Mouse (Mus musculus): Measurements from ENCODE around the gene Fxyd7. TPM values are rescaled to one million over a fixed set of nuclear protein-coding genes. Genes with fewer than 3 reads are reported as not detected.

Gene Fxyd7
- polyA plus RNA-seq, 1 experiment = not detected

GRCm38 (mm10) chr7:31028609-31029008 lies 22.7 kb downstream of the Fxyd7 start:
- no peak overlapping the region for H3K27ac ChIP-seq (ENCODE audit: insufficient read depth, low read length)
- H3K4me1 ChIP-seq (ENCODE audit: control insufficient read depth, insufficient read depth, low read length) = no peaks in the 10 kb centered on the region
- no peaks in the 10 kb centered on the region for H3K9me3 ChIP-seq (replicated peaks; ENCODE audit: control insufficient read depth, insufficient read depth, low read length, poor library complexity, severe bottlenecking)
- H3K4me3 ChIP-seq (ENCODE audit: low read depth, low read length) = 0 out of 2 replicates have a peak overlapping the region, but pooled peaks have one; percentile 34
- TF ChIP-seq POLR2A (IDR thresholded peaks at IDR 0.05; ENCODE audit: insufficient read depth, low read length) (no peak), CTCF (IDR thresholded peaks at IDR 0.05; ENCODE audit: low read depth, low read length) (no peak), EP300 (IDR thresholded peaks at IDR 0.05; ENCODE audit: insufficient read depth, low read depth, low read length) (no peak)
- H3K27me3 ChIP-seq (ENCODE audit: control insufficient read depth, insufficient read depth, low read length, poor library complexity, severe bottlenecking) = no peaks in the 10 kb centered on the region
- H3K36me3 ChIP-seq (ENCODE audit: control insufficient read depth, insufficient read depth, low read length, poor library complexity, severe bottlenecking) = no peaks in the 10 kb centered on the region
- H3K9ac ChIP-seq (ENCODE audit: low read depth, poor library complexity, severe bottlenecking) = no peak overlapping the region

DNA sequence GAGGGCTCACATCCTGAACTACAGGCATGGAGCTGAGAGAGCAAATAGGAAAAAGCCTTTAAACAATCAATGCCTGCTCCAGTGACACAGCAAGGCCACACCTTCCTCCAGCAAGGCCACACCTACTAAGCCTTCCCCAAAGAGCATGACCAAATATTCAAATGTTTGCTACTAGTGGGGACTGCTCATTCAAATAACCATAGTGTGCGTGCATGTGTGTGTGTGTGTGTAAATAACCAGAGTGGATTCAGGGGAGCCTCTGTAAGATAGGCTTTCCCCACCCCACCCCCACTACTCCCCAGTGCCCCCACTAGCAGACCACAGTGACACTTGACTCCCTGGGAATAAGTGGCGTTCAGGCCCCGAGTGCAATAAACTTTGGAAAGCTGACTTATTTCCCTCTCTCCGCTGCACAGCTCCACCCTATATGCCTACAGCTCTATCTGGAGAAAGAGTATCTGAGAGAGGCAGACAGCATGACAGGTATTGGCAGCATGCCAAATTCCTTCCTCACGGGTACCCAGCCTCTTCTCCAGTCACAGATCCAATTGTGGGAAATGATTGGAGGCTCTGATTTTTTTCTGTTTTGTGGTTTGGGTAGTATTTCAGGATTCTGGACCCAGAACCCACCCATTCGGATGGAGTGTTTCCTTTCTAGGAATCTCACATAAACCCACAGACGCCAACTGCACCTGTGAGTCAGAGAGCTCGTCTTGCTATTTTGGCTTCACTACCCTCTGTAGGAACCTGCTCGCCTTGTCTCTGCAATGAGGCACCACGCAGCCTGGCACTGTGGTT lies 34.0 kb downstream of the Fxyd7 start:
- H3K4me1 ChIP-seq (ENCODE audit: control insufficient read depth, insufficient read depth, low read length) = no peaks in the 10 kb centered on the region

DNA sequence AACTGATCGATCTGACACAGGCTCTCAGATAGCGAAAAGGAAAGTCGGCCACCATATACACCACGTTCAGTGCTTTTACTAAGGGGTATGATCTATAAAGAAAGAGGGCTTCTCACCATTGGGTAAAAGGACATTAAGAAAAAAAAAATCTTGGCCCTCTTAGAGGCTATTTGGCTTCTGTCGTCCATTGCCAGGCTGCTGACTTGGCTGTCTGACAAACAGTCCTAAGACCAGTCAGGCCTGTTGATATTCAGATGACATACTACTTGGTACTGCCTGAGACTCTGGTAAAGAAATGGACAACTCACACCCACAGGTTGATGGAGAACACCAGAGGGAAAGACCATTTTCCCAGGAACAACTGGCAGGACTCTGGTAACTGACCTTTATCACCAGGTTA lies 38.3 kb downstream of the Fxyd7 start:
- Histone ChIP-seq H3K9ac (ENCODE audit: low read depth, poor library complexity, severe bottlenecking) (no peak overlapping the region), H3K9me3 (replicated peaks; ENCODE audit: control insufficient read depth, insufficient read depth, low read length, poor library complexity, severe bottlenecking) (no peaks in the 10 kb centered on the region)
- TF ChIP-seq POLR2A (IDR thresholded peaks at IDR 0.05; ENCODE audit: insufficient read depth, low read length) (no peak), EP300 (IDR thresholded peaks at IDR 0.05; ENCODE audit: insufficient read depth, low read depth, low read length) (no peak), CTCF (IDR thresholded peaks at IDR 0.05; ENCODE audit: low read depth, low read length) (no peak)

More for the DNA sequence above, 34.0 kb downstream of the Fxyd7 start:
- TF ChIP-seq POLR2A (IDR thresholded peaks at IDR 0.05; ENCODE audit: insufficient read depth, low read length) = no peak
- no peak for TF ChIP-seq EP300 (IDR thresholded peaks at IDR 0.05; ENCODE audit: insufficient read depth, low read depth, low read length)
- TF ChIP-seq CTCF (IDR thresholded peaks at IDR 0.05; ENCODE audit: low read depth, low read length) = no peak
- Histone ChIP-seq H3K9me3 (replicated peaks; ENCODE audit: control insufficient read depth, insufficient read depth, low read length, poor library complexity, severe bottlenecking) (no peaks in the 10 kb centered on the region; the same call in 1 of the 2 replicates), H3K4me3 (ENCODE audit: low read depth, low read length) (no peak overlapping the region), H3K36me3 (ENCODE audit: control insufficient read depth, insufficient read depth, low read length, poor library complexity, severe bottlenecking) (no peaks in the 10 kb centered on the region), H3K9ac (ENCODE audit: low read depth, poor library complexity, severe bottlenecking) (no peak overlapping the region), H3K27me3 (ENCODE audit: control insufficient read depth, insufficient read depth, low read length, poor library complexity, severe bottlenecking) (no peaks in the 10 kb centered on the region), H3K27ac (ENCODE audit: insufficient read depth, low read length) (no peak overlapping the region)

GRCm38 (mm10) chr7:31008889-31009288 lies 42.4 kb downstream of the Fxyd7 start:
- Histone ChIP-seq H3K36me3 (ENCODE audit: control insufficient read depth, insufficient read depth, low read length, poor library complexity, severe bottlenecking) (no peaks in the 10 kb centered on the region), H3K4me3 (ENCODE audit: low read depth, low read length) (no peak overlapping the region), H3K9ac (ENCODE audit: low read depth, poor library complexity, severe bottlenecking) (no peak overlapping the region), H3K9me3 (replicated peaks; ENCODE audit: control insufficient read depth, insufficient read depth, low read length, poor library complexity, severe bottlenecking) (no peaks in the 10 kb centered on the region), H3K4me1 (ENCODE audit: control insufficient read depth, insufficient read depth, low read length) (no peaks in the 10 kb centered on the region), H3K27me3 (ENCODE audit: control insufficient read depth, insufficient read depth, low read length, poor library complexity, severe bottlenecking) (no peaks in the 10 kb centered on the region), H3K27ac (ENCODE audit: insufficient read depth, low read length) (no peak overlapping the region)
- TF ChIP-seq EP300 (IDR thresholded peaks at IDR 0.05; ENCODE audit: insufficient read depth, low read depth, low read length) (no peak), POLR2A (IDR thresholded peaks at IDR 0.05; ENCODE audit: insufficient read depth, low read length) (no peak), CTCF (IDR thresholded peaks at IDR 0.05; ENCODE audit: low read depth, low read length) (no peak)

More for the DNA sequence above, 38.3 kb downstream of the Fxyd7 start:
- Histone ChIP-seq H3K4me3 (ENCODE audit: low read depth, low read length) (no peak overlapping the region), H3K27ac (ENCODE audit: insufficient read depth, low read length) (no peak overlapping the region), H3K27me3 (ENCODE audit: control insufficient read depth, insufficient read depth, low read length, poor library complexity, severe bottlenecking) (no peaks in the 10 kb centered on the region), H3K4me1 (ENCODE audit: control insufficient read depth, insufficient read depth, low read length) (no peaks in the 10 kb centered on the region), H3K36me3 (ENCODE audit: control insufficient read depth, insufficient read depth, low read length, poor library complexity, severe bottlenecking) (no peaks in the 10 kb centered on the region)

DNA sequence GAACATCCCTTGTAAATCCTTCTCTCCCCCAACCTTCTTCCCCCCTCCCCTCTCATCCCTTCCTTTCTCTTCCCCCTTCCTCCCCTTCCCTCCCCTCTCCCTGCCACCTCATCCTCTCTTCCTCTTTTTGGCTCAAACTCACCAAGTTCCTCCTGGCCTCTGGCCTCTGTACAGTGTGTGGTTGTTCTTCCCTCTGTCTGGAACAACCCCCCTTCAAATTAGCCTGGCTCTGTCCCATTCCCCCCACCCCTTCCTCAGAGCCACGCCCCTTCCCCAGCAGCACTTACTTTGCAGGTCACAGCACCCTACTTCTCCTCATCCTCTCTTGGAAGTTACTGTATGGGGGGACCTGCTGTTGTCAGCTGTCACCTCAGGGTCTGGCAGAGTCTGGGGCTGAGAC lies 43.1 kb downstream of the Fxyd7 start:
- H3K9ac ChIP-seq (ENCODE audit: low read depth, poor library complexity, severe bottlenecking) = no peak overlapping the region
- H3K4me1 ChIP-seq (ENCODE audit: control insufficient read depth, insufficient read depth, low read length) = no peaks in the 10 kb centered on the region
- no peaks in the 10 kb centered on the region for H3K36me3 ChIP-seq (ENCODE audit: control insufficient read depth, insufficient read depth, low read length, poor library complexity, severe bottlenecking)
- H3K4me3 ChIP-seq (ENCODE audit: low read depth, low read length) = no peak overlapping the region
- TF ChIP-seq CTCF (IDR thresholded peaks at IDR 0.05; ENCODE audit: low read depth, low read length) (no peak), EP300 (IDR thresholded peaks at IDR 0.05; ENCODE audit: insufficient read depth, low read depth, low read length) (no peak), POLR2A (IDR thresholded peaks at IDR 0.05; ENCODE audit: insufficient read depth, low read length) (no peak)
- no peak overlapping the region for H3K27ac ChIP-seq (ENCODE audit: insufficient read depth, low read length)
- H3K9me3 ChIP-seq (replicated peaks; ENCODE audit: control insufficient read depth, insufficient read depth, low read length, poor library complexity, severe bottlenecking) = no peaks in the 10 kb centered on the region
- no peaks in the 10 kb centered on the region for H3K27me3 ChIP-seq (ENCODE audit: control insufficient read depth, insufficient read depth, low read length, poor library complexity, severe bottlenecking)

GRCm38 (mm10) chr7:31007775-31008174 lies 43.5 kb downstream of the Fxyd7 start:
- Histone ChIP-seq H3K4me3 (ENCODE audit: low read depth, low read length) (no peak overlapping the region), H3K4me1 (ENCODE audit: control insufficient read depth, insufficient read depth, low read length) (no peaks in the 10 kb centered on the region), H3K36me3 (ENCODE audit: control insufficient read depth, insufficient read depth, low read length, poor library complexity, severe bottlenecking) (no peaks in the 10 kb centered on the region), H3K9me3 (replicated peaks; ENCODE audit: control insufficient read depth, insufficient read depth, low read length, poor library complexity, severe bottlenecking) (no peaks in the 10 kb centered on the region), H3K27me3 (ENCODE audit: control insufficient read depth, insufficient read depth, low read length, poor library complexity, severe bottlenecking) (no peaks in the 10 kb centered on the region), H3K9ac (ENCODE audit: low read depth, poor library complexity, severe bottlenecking) (no peak overlapping the region), H3K27ac (ENCODE audit: insufficient read depth, low read length) (no peak overlapping the region)
- TF ChIP-seq POLR2A (IDR thresholded peaks at IDR 0.05; ENCODE audit: insufficient read depth, low read length) (no peak), CTCF (IDR thresholded peaks at IDR 0.05; ENCODE audit: low read depth, low read length) (no peak)

Measured in ES-Bruce4 (cell line).